Mouse (Mus musculus): ENCODE measurements around the gene Nuak2.

The Nuak2 gene

DNA sequence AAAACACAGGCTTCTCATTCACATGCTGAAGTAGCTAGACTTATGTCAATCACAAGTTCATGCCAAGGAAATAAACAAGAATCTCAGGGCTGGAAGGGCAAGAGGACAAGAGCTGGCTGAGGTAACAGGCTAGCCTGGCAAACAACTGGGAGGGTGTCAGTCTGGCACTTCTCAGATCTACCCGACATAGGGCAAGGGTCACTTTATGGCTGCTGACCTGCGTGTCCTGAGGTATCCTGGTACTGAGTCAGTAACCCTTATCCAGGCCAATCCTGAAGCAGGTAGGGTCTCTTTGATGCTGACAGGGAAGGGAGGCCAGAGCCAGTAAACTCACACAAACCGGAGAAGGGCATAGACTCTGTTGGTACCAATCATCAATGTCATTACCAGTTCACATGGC lies 12.6 kb downstream of the Nuak2 start:
- DNase-seq: peak; percentile 88

DNA sequence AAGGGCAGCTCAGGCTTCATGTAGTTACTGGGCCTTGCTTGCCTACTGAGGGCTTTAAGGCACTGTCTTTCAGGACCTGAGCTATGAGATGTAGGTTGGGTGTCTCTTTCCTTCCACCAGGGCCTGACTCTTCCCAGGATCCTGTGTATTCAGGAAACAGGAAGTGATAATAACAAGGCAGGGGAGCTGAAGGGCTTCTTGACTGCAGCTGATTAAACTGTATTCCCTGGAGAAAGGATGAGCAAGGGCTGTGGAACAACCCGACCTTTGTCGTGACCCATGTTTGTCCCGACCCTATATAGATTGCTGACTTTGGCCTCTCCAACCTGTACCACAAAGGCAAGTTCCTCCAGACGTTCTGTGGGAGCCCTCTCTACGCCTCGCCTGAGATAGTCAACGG lies 13.7 kb downstream of the Nuak2 start:
- DNase-seq: no peak

DNA sequence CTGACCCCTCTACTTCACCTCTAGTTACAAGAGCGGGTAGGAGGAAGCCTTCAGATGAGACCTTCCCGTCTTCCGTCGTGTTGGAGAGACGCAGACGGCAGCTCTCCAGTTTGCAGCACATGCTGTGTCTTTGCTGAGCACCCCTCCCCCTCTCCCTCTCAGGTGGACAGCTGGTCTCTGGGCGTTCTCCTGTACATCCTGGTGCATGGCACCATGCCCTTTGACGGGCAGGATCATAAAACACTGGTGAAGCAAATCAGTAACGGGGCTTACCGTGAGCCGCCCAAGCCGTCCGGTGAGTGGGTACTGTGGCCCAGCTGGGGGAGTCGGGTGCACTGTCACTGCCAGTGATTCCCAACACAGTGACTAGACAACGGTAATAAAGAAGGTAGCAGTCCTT lies 14.5 kb downstream of the Nuak2 start:
- DNase-seq: no peak

DNA sequence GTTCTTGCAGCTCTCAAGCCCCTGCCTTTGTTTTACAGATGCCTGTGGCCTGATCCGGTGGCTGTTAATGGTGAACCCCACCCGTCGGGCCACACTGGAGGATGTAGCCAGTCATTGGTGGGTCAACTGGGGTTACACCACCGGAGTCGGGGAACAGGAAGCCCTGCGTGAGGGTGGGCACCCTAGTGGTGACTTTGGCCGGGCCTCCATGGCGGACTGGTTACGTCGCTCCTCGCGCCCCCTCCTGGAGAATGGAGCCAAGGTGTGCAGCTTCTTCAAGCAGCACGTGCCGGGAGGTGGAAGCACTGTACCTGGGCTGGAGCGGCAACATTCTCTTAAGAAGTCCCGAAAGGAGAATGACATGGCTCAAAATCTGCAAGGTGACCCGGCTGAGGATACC lies 15.4 kb downstream of the Nuak2 start:
- DNase-seq: no peak

DNA sequence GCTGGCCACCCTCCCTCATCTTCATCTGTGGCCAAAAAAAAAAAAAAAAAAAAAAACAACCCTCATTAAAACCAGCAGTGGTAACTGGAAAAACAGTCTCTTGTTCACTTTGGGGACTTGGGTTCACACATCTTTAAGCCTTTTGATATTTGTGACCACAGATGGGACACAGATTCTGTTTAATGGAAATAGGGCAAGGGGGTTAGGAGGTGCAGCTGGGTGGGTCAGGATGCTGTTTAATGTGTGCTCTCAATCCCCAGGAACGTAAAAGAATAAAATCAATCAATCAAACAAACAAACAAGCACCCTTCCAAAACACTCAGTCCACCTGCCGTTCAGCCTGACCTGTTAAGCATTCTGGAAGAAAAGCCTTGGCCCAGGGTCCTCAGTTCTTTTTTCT lies 17.3 kb downstream of the Nuak2 start:
- DNase-seq: no peak

DNA sequence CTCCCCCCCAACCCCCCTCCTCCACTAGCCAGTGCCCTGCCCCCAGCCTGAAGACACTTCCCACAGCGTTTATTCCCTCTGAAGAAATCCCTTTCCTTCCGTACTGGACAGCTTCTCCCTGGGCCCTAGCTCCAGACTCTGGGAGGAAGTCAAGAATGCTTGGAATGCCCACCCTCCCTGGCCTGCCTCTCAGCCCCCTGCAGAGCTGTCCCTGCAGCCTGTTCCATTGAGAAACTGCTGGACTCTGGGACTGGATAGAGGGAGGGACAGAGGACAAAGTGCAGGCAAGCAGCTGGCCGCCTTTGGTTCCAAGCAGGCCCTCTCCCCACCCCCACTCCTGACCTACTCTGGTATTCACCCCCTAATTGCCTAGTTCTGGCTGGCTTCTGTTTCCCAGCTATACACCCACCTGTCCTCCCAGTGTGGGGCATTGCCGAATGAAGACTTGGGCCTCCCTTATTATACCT lies 17.8 kb downstream of the Nuak2 start:
- DNase-seq: peak; percentile 97

DNA sequence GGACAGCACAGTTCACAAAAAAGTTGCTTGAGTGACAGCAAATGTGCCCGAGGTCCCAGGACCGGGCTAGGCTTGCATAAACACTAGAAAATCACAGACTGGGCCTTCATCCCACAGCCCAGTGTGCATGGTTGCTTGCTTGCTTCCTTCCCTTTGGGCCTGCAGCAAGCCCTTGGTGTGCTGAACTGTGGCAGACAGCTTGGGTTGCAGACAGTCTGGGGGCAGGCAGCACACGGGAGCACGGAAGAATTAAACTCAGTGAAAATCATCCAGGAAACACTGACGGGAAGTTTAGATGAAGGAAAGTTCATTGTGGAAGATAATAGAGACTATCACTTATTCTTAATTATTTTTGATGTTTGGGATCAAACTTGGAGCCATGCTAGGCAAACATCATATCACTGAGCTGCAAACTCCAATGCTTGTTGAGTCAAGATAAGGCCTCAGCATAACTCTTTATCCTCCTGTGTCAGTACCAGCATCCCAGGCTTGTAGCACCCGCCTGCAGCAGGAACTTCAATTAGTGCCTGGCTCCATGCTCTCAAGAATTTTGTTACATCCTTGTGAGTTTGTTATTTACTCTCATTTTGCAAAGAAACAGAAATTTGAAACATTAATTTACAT lies 18.4 kb downstream of the Nuak2 start:
- no peak for DNase-seq

DNA sequence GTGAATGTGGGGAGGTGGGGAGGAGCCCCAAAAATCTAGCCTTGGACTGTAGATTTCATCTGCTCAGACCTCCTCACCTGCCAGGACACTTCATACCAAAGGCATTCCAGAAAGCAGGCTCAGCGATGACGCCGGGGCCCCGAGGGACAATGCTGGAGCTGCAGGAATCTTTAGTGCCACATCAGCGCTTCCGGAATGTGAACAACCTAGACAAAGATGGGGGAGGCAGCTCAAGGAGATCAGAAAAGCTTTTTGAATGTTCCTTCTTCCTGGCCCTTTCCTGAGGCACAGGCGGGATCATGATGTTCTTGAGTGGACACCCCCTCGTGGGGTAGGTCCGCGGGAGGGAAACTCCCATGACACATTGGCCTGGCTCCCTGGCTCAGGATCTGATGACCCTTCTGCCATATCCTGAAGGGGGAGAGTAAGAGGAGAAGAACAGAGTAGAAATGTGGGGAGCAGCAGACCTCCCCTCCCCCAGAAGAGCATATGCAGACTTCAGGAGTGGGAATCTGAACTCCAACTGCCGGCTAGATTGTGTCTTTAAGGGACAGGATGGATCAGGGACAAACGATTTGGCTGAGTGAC lies 19.5 kb downstream of the Nuak2 start:
- peak; percentile 86 for DNase-seq

DNA sequence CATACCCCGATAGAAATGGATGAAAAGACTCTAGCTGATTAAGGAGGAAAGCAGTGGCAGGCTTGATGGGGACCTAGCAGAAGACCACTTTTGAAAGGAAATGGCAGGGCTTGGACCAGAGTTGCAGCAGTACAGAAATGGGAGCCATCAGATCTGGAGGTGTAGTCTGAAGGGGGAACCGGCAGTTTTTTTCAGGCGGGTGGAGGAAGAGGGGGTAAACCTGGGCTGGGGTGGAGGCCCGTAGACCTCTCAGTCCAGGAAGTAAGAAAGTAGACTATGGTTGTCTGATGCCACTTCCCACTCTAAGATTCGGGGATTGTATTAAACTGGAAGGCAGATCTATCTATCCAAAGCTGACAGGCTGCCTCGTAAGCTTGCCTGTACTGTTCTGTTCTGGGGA lies 21.0 kb downstream of the Nuak2 start:
- DNase-seq: no peak

DNA sequence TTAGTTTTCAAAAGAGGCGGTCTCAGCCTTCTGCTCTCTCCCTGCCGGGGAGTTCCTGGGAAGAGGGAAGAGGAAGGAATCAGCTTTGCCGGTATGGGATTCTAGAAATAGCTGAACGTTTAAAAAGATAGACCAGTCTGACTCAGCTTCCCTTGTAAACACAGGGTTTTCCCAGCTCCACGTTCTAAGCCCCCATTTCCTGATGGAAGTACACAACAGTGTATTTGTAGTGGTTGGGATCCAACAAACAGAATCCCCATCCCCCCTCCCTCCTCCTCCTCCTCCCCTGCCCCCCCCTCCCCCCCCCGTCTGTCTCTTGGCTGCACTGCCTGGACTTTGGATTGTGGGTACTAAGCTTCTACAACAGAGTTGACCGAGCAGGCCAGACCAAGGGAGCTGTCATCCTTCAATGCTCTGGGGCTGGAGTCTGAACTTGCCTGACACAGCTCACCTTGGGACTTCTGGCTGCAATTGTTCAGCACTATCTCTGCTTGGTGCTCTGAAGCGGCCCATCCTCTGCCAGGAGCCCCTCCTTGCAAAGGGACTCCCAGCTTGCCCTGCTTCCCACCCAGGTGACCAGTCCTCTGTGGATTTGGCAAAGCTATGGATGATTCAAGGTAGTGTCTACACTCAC lies 22.2 kb downstream of the Nuak2 start:
- peak; percentile 89 for DNase-seq

DNA sequence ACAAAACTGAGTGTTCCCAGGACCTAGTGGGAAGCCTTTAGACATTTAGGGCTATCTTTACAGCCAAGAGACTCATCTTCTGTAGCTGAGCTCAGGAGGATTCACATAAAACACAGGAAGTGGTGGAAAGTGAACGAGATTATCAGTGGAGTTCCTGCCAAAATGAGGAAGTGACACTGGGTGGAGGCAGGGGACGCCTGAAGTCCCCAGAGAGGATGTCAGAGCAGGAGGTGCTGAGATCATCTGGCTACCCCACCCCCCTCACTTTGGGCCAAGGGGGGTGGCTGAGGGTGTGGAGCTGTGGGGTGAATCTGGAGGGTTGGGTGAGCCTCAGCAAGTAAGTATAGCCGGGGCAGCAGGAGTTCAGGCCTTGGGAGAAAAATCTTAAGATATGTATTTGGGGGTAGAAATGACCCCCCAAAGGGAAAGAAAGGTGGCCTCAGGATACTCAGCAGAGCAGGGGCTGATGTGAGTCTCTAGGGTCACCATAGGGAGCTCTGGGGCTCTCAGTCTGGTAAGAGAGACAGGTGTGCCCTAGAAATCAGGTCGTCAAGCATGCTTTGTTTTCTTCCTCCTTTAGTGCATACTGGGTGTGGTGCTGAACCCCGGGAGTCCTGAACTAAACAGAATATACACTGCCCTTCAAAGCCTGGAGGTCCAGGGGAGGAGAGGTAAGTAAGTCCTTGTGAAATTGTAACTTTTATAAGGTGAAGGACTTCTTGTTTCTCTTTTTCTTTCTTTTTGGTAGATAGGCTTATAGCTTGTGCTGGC lies 26.0 kb downstream of the Nuak2 start:
- peak; percentile 82 for DNase-seq

DNA sequence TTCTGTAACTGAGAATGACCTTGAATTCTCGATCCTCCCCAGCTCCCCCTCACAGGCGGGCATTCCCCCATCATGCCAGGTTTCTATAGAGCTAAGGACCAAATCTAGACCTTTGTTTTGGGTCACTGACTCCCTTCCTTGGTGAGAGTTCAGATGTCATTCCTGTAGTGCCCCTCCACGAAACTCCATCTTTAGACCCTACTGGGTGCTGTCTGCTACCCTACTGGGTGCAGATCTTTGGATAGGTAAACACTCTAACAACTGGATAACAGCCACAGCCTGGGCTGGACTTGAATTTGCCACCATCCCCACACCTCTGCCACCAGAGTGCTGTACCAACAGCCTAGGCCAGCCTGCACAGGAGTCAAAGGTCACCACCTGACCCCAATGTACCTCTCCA lies 26.6 kb downstream of the Nuak2 start:
- DNase-seq: peak; percentile 25

DNA sequence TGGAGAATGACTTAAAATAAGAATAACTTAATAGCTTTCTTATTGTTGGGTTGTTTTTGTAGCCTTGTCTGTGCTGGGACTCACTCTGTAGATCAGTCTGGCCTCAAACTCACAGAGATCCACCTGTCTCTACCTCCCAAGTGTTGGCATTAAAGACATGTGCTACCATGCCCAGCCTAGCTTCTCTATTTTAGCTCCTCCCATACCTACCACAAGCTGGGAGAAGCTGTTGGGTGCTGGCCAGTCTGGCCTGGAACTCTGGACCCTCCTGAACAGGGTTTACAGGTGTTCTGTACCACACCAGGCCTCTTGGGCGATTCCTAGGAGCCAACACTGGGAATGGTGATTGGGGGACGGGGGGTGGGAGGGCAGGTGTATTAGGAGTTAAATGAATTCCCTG lies 27.3 kb downstream of the Nuak2 start:
- DNase-seq: peak; percentile 30

DNA sequence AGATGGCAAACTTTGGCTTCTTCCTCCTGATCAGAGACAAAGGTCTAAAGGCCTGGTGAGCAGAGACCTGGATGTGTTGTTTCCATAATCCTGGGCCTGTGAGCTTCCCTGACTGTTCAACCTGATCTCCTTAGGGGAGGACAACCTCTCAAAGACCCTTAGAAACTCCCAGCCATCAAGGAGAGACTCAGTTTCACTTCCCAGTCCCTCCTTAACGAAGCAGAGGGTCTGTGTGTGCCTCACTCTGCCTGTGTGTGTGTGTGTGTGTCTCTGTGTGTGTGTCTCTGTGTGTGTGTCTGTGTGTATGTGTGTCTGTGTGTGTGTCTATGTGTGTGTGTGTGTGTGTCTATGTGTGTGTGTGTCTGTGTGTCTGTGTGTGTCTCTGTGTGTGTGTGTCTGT lies 27.7 kb downstream of the Nuak2 start:
- DNase-seq: no peak

DNA sequence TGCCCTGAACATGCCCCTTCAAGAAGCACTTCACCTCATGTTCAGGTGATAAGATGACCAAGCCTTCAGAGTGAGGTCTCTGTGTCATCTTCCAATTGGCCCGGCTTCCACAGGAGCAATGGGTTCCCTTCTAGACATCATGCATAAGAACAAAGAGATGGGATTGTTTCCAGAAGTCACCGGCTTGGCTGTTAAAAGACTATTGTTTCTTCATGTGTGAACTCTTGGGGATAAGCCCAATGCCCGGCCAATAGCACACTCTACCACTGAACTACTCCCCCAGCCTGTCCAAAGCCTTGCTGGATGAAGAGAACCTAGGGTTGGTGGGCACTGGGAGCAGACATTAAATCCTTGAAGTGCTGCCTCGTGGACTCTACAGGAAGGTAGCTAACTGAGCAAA lies 29.6 kb downstream of the Nuak2 start:
- peak; percentile 23 for DNase-seq

DNA sequence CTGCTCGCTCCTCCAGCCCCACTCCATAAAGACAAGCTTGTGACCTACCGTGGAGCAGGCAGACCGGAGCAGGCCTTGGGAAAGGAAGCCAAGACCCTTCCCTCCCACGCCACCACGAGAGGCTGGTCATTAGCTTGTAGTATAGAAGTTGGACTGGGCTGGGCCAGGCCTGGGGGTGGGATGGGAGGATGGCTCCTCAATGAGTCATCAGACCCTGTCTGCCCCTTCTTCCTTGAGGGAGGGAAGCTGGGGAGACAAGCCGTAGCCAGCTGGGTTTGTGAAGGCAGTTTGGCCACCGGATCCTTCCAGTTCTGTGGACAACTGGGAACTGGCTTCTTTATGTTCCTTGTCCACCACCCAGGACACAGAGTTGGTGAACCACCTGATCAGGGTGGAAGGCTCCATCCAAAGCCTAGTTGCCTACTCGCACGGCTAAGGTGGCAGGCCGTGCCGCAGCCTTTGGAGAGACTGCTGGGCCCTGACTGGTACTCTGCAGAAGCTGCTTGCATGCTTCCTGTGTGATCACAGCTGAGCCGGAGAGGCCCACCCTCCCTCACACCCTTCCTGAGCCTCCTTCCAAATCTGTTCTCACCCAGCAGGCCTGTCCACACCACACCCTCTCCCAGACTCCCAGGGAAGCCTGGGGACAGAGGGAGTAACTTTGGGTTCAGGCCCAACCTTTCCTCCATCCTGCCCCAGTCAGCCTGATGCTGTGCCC lies 30.4 kb downstream of the Nuak2 start:
- peak; percentile 33 for DNase-seq

DNA sequence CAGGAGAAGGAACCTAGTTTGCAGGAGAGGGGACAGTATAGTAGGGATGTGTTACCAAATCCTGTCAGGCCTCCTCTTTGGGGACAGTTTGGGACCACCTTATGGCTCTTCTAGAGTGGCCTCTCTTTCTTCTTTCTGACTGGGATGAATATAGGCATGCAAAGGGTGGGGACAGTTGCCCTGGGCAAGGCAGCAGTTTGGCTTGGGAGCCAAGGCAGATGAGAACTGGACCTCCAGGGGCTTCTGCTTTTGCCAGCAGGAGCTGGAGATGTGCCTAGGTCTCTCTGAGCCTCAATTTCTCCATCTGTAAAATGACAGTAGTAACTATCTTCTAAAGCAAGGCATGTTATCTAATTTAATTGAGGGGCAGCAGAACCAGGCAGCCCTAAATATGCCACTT lies 31.0 kb downstream of the Nuak2 start:
- peak; percentile 13 for DNase-seq

DNA sequence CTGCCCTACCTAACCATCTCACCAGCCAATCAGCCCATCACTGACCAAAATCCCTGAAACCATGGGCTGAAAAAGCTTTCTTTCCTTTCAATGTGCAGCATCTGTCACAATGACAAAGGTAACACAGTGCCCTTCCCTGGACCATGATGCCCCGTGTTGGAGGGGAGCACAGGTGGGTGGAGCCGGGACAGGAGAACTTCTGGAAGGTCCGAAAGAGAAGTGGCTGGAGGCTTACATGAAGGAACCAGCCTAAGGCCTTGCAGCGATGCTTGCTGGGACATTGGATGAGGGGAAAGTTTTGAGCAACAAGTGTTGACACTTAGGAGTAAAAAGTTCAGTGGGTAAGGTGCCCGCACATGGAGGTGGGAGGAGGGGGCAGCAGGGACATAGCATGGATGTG lies 32.5 kb downstream of the Nuak2 start:
- DNase-seq: no peak

DNA sequence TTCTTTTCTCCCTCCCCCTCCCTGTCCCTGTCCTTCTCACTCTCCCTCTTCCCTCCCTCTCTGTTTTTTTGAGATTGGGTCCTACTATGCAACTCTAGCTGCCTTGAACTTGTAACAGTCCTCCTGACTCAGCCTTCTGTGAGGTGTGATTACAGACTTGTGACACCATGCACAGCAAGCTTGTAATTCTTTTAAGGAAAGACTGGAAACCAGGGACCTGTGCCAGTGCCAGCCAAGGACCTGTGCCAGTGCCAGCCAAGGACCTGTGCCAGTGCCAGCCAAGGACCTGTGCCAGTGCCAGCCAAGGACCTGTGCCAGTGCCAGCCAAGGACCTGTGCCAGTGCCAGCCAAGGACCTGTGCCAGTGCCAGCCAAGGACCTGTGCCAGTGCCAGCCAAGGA lies 33.1 kb downstream of the Nuak2 start:
- peak; percentile 70 for DNase-seq

DNA sequence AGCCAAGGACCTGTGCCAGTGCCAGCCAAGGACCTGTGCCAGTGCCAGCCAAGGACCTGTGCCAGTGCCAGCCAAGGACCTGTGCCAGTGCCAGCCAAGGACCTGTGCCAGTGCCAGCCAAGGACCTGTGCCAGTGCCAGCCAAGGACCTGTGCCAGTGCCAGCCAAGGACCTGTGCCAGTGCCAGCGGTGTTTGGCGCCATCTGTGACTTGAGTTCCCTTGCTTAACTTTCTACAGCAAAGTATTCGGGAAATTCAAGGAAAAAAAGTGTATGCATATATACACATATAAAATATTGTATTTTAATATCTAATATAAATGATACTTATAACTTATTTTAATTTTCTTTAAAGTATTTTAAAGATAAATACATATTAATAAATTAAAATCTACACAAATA lies 33.7 kb downstream of the Nuak2 start:
- peak; percentile 64 for DNase-seq

DNA sequence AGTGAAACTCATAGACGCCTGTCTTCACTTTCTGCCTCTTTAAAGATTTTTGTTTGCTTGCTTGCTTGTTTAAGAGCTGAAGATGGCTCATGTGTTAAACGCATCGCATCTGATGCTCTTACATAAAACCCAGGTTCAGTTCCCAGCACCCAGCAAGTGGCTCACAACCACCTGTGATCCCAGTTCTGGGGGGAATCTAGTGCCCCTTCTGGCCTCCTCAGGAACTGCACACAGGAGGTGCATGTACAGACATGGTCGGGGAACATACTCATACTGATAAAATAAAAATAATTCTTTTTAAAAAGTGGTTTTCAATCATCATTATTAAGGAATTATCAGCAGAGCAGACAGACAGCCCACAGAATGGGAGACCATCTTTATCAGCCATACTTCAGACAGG lies 35.1 kb downstream of the Nuak2 start:
- DNase-seq: no peak

DNA sequence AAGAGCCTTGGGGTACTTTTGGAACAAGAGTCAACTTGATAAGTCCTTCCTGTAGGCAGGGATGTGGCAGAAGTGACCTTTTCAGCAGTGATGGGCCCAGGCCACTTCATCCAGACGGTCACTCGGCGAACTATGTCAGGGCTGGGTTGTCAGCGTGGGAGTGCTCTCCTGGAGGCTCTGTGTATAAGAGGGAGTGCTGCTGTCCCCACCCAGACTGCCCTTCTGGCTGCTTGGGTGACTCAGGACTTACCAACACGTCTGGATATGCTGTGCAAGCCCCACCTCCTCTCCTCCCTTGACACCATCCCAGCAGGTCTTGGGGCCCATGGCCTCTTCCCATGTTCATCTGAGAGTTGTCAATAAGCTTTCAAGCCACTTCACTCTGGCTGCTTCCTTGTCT lies 37.5 kb downstream of the Nuak2 start:
- DNase-seq: no peak

DNA sequence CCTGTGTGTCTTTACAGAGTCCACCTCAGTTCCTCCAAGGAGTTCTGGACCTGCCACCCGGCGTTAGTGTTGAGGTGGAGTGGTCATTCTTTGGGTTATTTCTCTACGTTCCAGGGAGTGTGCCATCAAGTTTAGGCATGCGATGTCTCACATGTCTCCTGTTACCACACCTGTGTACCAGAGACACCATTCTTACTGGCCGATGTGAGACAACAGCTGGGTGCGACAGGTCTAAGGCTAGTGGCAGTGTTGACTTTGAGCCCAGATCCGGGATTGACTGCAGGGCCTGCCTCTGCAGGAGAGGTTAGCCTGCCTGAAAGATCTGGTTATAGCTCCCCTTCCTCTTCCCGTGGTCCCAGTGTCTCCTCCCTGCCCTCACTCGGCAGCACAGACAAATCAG lies 38.3 kb downstream of the Nuak2 start:
- no peak for DNase-seq

All from kidney, adult 9 months (tissue).